Mouse (Mus musculus): ENCODE measurements around the gene Tasp1. TPM values are rescaled to one million over a fixed set of nuclear protein-coding genes. Genes with fewer than 3 reads are reported as not detected.

Gene Tasp1
- total RNA-seq, 4 experiments from 2014 or later: 34.5 to 37.6 (median 35.7) TPM

- DNase-seq (ENCODE audit: low spot score in 2 of 2): no peak
These were observed 282.1 kb downstream of the Tasp1 start for GRCm38 (mm10) chr2:139784465-139784864.

Other genes with a start within 250 kb of the Tasp1 start
- gene Gm17374, start 85.2 kb upstream of the Tasp1 start, total RNA-seq (2022): not detected
- gene Esf1, start 103.8 kb upstream of the Tasp1 start, total RNA-seq (2022): 10 to 100 TPM; 18.0 to 19.4 (median 19.0) TPM
- gene Ndufaf5, start 103.8 kb upstream of the Tasp1 start, total RNA-seq (2022): 10 to 100 TPM; 42.8 to 50.0 (median 45.0) TPM